Mouse (Mus musculus) hindbrain, postnatal 0 days (tissue): ENCODE data around the gene Pcnt. TPM values are rescaled to one million over a fixed set of nuclear protein-coding genes. Genes with fewer than 3 reads are reported as not detected.

Source experiments
- ATAC-seq: fragments of 200-750 bp; cut with Nextera tagmentation; 2 replicates; pipeline ENCODE4 v1.8.0; 2017; ENCODE audit warnings: mild to moderate bottlenecking, moderate TSS enrichment, moderate library complexity
- DNase-seq: peaks from one replicate; pipeline ENCODE4 v3.0.0-alpha.2; 2015; ENCODE audit warnings: low spot score
- H3K27ac ChIP-seq: fragments of 300-500 bp; sonication (generic); 2 replicates; pipeline ENCODE4 v1.5.1; 2014; ENCODE audit warnings: mild to moderate bottlenecking
- H3K27me3 ChIP-seq: fragments of 300-500 bp; sonication (generic); 2 replicates; pipeline ENCODE4 v1.6.1; 2014; ENCODE audit warnings: low read length, mixed read lengths; ENCODE audit not compliant: insufficient read depth
- H3K36me3 ChIP-seq: fragments of 300-500 bp; sonication (generic); 2 replicates; pipeline ENCODE4 v1.6.1; 2014; ENCODE audit warnings: low read length, mixed read lengths; ENCODE audit not compliant: insufficient read depth
- H3K4me1 ChIP-seq: fragments of 300-500 bp; sonication (generic); 2 replicates; pipeline ENCODE4 v1.6.1; 2014; ENCODE audit warnings: antibody characterized with exemption, low read length, mixed read lengths; ENCODE audit not compliant: insufficient read depth
- H3K4me2 ChIP-seq: fragments of 300-500 bp; sonication (generic); 2 replicates; pipeline ENCODE4 v1.6.1; 2014; ENCODE audit warnings: low read depth, mild to moderate bottlenecking, low read length, moderate library complexity, mixed read lengths
- H3K4me3 ChIP-seq: fragments of 300-500 bp; sonication (generic); 2 replicates; pipeline ENCODE4 v1.5.1; 2014; ENCODE audit warnings: low read length
- H3K9ac ChIP-seq: fragments of 300-500 bp; sonication (generic); replicated peaks from 2 replicates; pipeline ENCODE4 v1.6.1; 2014; ENCODE audit warnings: mild to moderate bottlenecking, low read length, moderate library complexity, mixed read lengths
- H3K9me3 ChIP-seq: fragments of 300-500 bp; sonication (generic); 2 replicates; pipeline ENCODE4 v1.6.1; 2016; ENCODE audit warnings: low read length, mixed read lengths
- CTCF ChIP-seq: IDR thresholded peaks from 2 replicates; pipeline ENCODE4 v1.5.1; 2016; ENCODE audit warnings: antibody characterized with exemption, control low read depth, low read depth
- WGBS: fragments of 180-500 bp; shearing (Covaris S2); extraction: QIAGEN DNeasy Blood & Tissue Kit; methylation state at CpG from one replicate; pipeline ENCODE4 v1.1.7; 2014; 5-methylcytosine and 5-hydroxymethylcytosine counted together
- polyA plus RNA-seq: library from polyadenylated mRNA; unstranded; fragments of >200 nt; fragmentation: Nextera tagmentation; extraction: Ambion mirVana; gene quantifications from 2 replicates; pipeline ENCODE4 v1.2.1, GENCODE M21; 2015
- total RNA-seq: library from RNA; depleted of rRNA; stranded (reverse); fragments of >200 nt; gene quantifications from 2 replicates; pipeline ENCODE4 v1.2.3, GENCODE M21; 2014

The Pcnt gene
- total and polyA plus RNA-seq, 2 experiments from 2014 or later = 4.8 to 10.1 TPM

DNA sequence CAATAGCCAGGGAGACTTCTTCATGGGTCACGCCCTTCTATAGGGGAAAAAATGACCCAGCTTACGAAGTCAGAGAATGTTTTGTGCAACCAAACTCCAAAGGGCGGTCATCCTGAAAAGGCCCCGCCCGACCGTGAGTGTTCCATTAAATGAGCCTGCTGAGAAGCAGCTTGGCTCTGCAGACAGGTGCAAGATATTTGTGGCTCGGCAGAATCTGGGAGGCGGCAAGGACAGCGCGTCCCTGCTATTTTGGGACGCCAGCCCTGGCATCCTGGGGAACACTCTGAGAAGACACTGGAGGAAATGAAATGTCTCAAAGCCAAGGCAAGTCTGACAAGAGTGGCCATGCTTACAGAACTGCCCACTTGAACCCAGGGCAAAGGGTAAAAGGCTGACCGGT lies 25.8 kb downstream of the Pcnt start:
- no peak for TF ChIP-seq CTCF
- Histone ChIP-seq H3K4me2 (no peak overlapping the region), H3K4me3 (no peak overlapping the region), H3K9me3 (no peaks in the 10 kb centered on the region), H3K9ac (no peak overlapping the region), H3K27me3 (no peaks in the 10 kb centered on the region), H3K27ac (no peak overlapping the region), H3K36me3 (peaks cover 53% of the 10 kb centered on the region), H3K4me1 (no peaks in the 10 kb centered on the region)
- whole genome bisulfite sequencing = 81% methylated on average over 12 of the region's 12 CpGs
- ATAC-seq (no peak), DNase-seq (no peak)

DNA sequence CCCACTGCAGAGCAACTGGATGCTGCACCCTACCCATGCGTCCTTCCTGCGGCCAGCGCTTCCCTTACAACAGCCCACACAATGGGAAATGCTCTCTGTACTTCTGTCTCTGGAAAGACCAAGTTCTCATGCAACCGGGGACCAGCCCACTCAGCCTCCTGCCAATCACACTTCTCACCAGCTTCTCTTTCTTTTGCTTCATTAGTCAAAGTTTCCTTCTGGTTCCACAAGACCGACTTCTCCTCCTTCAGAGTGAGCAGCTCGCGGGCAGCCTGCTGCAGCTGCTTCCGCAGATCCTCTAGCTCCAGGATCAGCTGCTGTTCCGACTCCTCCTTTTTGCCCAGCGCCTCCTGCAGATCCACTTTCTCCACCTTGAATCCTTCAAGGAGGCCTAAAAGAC lies 34.1 kb downstream of the Pcnt start:
- WGBS = 87% methylated on average over 10 of the region's 10 CpGs
- H3K9ac ChIP-seq = no peak overlapping the region

DNA sequence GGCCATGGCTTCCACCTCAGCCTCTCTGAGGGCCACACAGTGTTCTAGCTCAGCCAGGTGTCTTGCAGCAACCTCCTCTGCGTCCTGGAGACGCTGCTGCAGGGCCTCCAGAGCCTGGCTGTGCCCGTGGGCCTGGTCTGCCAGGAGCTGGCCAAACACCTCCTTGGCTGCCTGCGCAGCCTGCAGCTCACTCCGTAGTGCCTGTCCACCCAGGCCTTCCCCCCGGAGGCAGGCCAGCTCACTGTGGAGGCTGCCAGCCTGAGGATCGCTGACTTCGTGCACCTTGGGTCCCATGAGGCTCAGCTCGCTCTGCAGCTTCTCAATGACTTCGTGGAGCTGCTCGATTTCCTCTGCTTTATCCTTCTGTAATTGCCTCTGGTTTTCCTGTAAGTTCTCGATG lies 50.0 kb downstream of the Pcnt start:
- H3K4me2 ChIP-seq = no peak overlapping the region
- DNase-seq (no peak), ATAC-seq (no peak)
- TF ChIP-seq CTCF = no peak
- WGBS = 92% methylated on average over 12 of the region's 12 CpGs
- no peaks in the 10 kb centered on the region for H3K4me1 ChIP-seq
- H3K4me3 ChIP-seq = no peak overlapping the region
- no peak overlapping the region for H3K27ac ChIP-seq
- no peak overlapping the region for H3K9ac ChIP-seq
- H3K27me3 ChIP-seq = no peaks in the 10 kb centered on the region
- H3K9me3 ChIP-seq = no peaks in the 10 kb centered on the region
- H3K36me3 ChIP-seq = peaks cover 34% of the 10 kb centered on the region

More for the DNA sequence above, 34.1 kb downstream of the Pcnt start:
- ATAC-seq (no peak), DNase-seq (no peak)
- Histone ChIP-seq H3K36me3 (peaks cover 53% of the 10 kb centered on the region), H3K4me3 (no peak overlapping the region), H3K9me3 (no peaks in the 10 kb centered on the region), H3K4me1 (no peaks in the 10 kb centered on the region), H3K4me2 (no peak overlapping the region), H3K27me3 (no peaks in the 10 kb centered on the region), H3K27ac (no peak overlapping the region)
- TF ChIP-seq CTCF = no peak

DNA sequence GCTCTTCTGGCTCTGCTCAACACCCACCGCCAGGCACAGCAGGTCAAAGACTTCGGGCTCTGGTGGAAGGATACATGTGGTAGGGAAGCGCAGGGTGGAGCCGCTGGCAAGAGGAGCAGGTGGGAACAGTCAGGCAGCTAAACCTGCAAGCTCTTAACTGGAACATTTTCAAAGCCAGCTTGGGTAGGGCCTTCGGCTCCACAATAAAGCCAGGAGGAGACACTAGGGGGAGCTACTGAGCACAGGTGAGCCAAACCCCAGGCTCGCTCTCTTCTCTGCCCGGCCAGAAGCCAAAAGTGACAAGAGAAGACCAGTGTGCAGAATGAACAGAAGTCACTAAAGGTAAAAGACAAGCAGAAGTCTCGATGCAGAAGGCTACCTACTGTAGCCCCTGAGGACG lies 50.8 kb downstream of the Pcnt start:
- H3K9ac ChIP-seq = no peak overlapping the region
- no peaks in the 10 kb centered on the region for H3K9me3 ChIP-seq
- no peak overlapping the region for H3K4me3 ChIP-seq
- no peaks in the 10 kb centered on the region for H3K4me1 ChIP-seq
- no peak overlapping the region for H3K27ac ChIP-seq
- no peak for ATAC-seq
- peaks cover 36% of the 10 kb centered on the region for H3K36me3 ChIP-seq
- 93% methylated on average over 9 of the region's 9 CpGs for WGBS
- TF ChIP-seq CTCF = peak; percentile 55
- no peak overlapping the region for H3K4me2 ChIP-seq
- DNase-seq = no peak
- no peaks in the 10 kb centered on the region for H3K27me3 ChIP-seq

DNA sequence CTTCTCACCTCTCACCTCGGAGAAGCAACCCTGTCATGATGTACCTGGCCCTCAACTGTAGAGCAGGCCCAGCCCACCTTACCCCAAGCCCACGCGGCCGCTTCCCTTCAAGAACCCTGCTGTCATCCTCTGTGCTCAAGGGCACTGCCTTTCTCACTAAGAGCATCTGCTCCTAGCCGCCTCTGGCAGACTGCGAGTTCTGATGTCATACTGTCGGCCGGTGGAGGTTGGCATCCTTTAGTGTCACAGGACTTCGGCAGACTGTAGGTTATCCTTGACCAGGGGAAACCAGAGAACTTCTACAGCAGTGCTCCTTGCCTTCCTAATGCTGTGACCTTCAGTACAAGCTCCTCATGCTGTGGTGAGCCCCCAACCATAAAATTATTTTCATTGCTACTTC lies 51.4 kb downstream of the Pcnt start:
- H3K27me3 ChIP-seq = no peaks in the 10 kb centered on the region
- no peak overlapping the region for H3K4me2 ChIP-seq
- DNase-seq (no peak), ATAC-seq (no peak)
- no peak for TF ChIP-seq CTCF
- H3K9me3 ChIP-seq = no peaks in the 10 kb centered on the region
- no peak overlapping the region for H3K27ac ChIP-seq
- WGBS = 93% methylated on average over 9 of the region's 9 CpGs
- H3K36me3 ChIP-seq = peaks cover 38% of the 10 kb centered on the region
- H3K4me3 ChIP-seq = no peak overlapping the region
- no peak overlapping the region for H3K9ac ChIP-seq
- H3K4me1 ChIP-seq = no peaks in the 10 kb centered on the region

DNA sequence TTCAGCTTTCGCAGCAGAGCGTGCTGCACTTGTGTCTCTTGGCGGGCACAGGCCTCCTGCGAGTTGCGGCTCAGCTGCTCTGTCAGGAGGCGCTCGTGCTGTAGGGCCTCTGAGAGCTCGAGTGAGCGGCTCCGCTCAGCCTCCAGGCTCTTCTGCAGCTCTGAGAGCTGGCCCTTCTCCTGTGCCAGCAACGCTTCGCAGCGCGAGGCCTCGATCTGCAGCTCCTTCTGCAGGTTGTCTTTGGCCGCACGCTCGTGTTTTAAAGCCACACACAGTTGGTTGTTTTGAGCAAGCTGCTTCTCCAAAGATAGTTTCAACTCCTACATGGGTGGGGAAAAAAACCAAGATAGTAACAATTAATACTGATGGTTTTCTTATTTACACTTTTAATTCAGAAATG lies 67.6 kb downstream of the Pcnt start:
- H3K4me3 ChIP-seq = no peak overlapping the region
- DNase-seq (no peak), ATAC-seq (no peak)
- H3K4me2 ChIP-seq = no peak overlapping the region
- no peak overlapping the region for H3K9ac ChIP-seq
- H3K9me3 ChIP-seq = no peaks in the 10 kb centered on the region
- no peak overlapping the region for H3K27ac ChIP-seq
- H3K27me3 ChIP-seq = no peaks in the 10 kb centered on the region
- TF ChIP-seq CTCF = no peak
- 90% methylated on average over 18 of the region's 18 CpGs for WGBS
- H3K36me3 ChIP-seq = peaks cover 28% of the 10 kb centered on the region
- no peaks in the 10 kb centered on the region for H3K4me1 ChIP-seq

DNA sequence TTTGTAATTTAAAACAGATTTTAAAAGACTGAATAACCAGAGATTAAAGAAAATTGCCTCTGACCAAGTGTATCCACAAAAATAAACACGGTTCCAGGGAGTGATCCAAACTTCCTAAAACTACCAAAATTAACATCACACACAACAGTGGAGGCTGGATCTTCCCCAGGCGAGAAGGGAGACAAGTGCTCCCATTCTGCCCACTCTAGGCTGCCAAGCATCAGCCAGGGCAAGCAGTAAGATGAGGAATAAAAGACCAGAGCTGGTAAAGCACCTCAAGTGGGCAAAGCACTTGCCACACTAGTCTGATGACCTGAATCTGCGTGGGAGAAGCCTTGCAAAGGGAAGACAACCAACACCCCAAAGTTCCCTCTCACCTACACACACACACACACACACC lies 70.8 kb downstream of the Pcnt start:
- Histone ChIP-seq H3K4me3 (no peak overlapping the region), H3K9ac (no peak overlapping the region), H3K36me3 (peaks cover 27% of the 10 kb centered on the region), H3K9me3 (no peaks in the 10 kb centered on the region), H3K27me3 (no peaks in the 10 kb centered on the region), H3K27ac (no peak overlapping the region), H3K4me2 (no peak overlapping the region), H3K4me1 (no peaks in the 10 kb centered on the region)
- 78% methylated on average over 3 of the region's 3 CpGs for WGBS
- ATAC-seq (no peak), DNase-seq (no peak)
- no peak for TF ChIP-seq CTCF

DNA sequence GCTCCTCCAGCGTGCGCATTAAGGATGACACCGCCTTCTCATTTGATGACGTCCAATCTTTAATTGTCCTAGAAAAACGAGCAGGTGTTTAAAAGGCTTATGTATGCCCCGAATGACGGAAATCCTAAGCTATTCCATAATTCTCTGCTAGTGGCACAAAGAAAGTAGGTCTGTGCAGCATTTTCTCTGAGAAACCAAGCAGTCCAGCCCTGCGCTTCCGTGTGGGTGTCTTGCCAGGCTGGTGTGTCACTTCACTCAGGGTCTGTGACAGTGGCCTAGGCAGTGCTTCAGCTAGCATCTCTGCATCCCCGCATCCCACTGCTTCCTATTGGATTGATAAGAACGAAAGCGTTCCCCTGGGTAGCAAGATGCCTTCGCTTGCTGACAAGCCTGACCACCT lies 73.8 kb downstream of the Pcnt start:
- peaks cover 15% of the 10 kb centered on the region; the same call in 1 of the 2 replicates for H3K36me3 ChIP-seq
- DNase-seq (no peak), ATAC-seq (no peak)
- H3K4me1 ChIP-seq = no peaks in the 10 kb centered on the region
- 91% methylated on average over 13 of the region's 13 CpGs for WGBS
- H3K4me2 ChIP-seq = no peak overlapping the region
- H3K9ac ChIP-seq = no peak overlapping the region
- H3K27me3 ChIP-seq = no peaks in the 10 kb centered on the region
- no peak for TF ChIP-seq CTCF
- H3K27ac ChIP-seq = no peak overlapping the region
- no peaks in the 10 kb centered on the region for H3K9me3 ChIP-seq
- no peak overlapping the region for H3K4me3 ChIP-seq
